Mouse (Mus musculus) fat pad, adult 2 months (tissue): ENCODE data around the gene Tmem205.

Experiments used
- DNase-seq: peaks from one replicate; pipeline ENCODE4 v3.0.0-alpha.2; 2011; ENCODE audit warnings: low read depth, low spot score; ENCODE audit errors: extremely low read depth

Tmem205 gene

GRCm38 (mm10) chr9:21918692-21919384 lies 8.5 kb downstream of the Tmem205 start:
- peak; percentile 90 for DNase-seq

GRCm38 (mm10) chr9:21918035-21918592 lies 9.2 kb downstream of the Tmem205 start, which contains the start of gene Rab3d:
TSS of gene Rab3d (minus strand) at chr9:21918192.
- no peak for DNase-seq

- no peak for DNase-seq
Measured at GRCm38 (mm10) chr9:21917493-21918034, 9.8 kb downstream of the Tmem205 start.

- DNase-seq = no peak
Measured at GRCm38 (mm10) chr9:21916851-21917492, 10.4 kb downstream of the Tmem205 start.

GRCm38 (mm10) chr9:21909474-21910223 lies 17.7 kb downstream of the Tmem205 start:
- no peak for DNase-seq

- DNase-seq = no peak
Measured at GRCm38 (mm10) chr9:21908216-21908615, 19.1 kb downstream of the Tmem205 start.

- no peak for DNase-seq
Measured at GRCm38 (mm10) chr9:21904031-21904430, 23.3 kb downstream of the Tmem205 start.

- DNase-seq = no peak
Measured at GRCm38 (mm10) chr9:21901223-21901820, 26.0 kb downstream of the Tmem205 start.

- DNase-seq = no peak
Measured at GRCm38 (mm10) chr9:21889229-21889628, 38.1 kb downstream of the Tmem205 start.

- DNase-seq = no peak
Measured at GRCm38 (mm10) chr9:21876601-21877000, 50.8 kb downstream of the Tmem205 start.

- DNase-seq = no peak
Measured at GRCm38 (mm10) chr9:21872204-21872603, 55.2 kb downstream of the Tmem205 start.
